Mouse (Mus musculus) kidney, postnatal 14 days (tissue): Measurements from ENCODE around the gene Cog3.

Experiments
- DNase-seq: peaks from one replicate; pipeline ENCODE4 v3.0.0; 2022; ENCODE audit warnings: mixed read lengths

Cog3 gene

GRCm38 (mm10) chr14:75758401-75758800, 4.1 kb upstream of the Cog3 start:
- DNase-seq = no peak

DNA sequence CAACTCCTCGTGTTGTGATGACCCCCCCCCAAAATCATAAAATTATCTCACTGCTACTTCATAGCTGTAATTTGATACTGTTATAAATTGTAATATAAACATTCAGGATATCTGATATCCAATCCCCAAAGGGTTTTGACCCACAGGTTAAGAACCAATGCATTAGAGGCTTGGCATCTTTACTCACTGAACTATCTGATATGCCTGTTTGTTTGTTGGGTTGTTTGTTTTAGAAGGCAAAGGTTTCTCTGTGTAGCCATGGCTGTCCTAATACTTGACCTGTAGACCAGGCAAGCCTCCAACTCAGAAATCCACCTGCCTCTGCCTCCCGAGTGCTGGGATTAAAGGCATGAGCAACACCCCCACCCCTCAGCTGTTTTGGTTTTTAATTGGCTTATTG, 3.5 kb upstream of the Cog3 start:
- no peak for DNase-seq

DNA sequence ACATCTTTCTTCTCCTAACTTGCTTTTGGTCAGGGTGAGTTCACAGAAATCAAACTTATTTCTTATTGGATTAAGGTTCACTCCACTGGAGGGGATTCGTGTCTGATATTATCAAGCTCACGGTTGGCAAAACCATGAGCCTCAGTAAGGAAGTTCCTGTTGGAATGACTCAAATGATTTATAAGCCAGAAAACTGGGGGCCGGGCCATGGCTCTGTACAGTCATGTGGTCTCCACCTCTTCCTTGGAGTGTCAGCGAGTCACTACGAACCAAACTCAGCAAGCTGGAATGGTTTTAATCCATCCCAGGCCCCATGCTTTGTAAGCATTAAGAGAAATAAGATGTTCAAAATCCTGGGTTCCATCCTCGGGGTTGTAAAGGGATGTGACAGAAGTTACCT, 2.7 kb upstream of the Cog3 start:
- no peak for DNase-seq

- no peak for DNase-seq
Measured at GRCm38 (mm10) chr14:75753206-75753605, 1.1 kb downstream of the Cog3 start.

- no peak for DNase-seq
Measured at GRCm38 (mm10) chr14:75751040-75751439, 3.3 kb downstream of the Cog3 start.

DNA sequence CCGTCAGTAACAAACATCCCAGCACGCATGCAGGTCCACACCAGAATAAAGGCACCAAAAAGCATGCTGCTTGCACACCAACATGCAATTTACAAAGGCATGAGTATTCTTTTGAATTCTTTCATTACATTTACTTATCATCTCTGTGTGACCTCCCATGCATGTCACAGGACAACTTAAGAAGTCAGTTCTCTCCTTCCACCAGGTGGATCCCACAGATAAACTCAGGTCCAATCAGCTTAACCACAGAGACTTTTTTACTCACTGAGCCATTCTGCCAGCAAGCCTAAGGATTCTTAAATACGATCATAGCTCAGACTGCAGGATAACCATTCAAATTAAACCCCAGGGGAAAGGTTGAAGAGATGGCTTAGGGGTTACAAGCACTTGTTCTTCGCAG, 5.2 kb downstream of the Cog3 start:
- DNase-seq = no peak

GRCm38 (mm10) chr14:75747960-75748359, 6.4 kb downstream of the Cog3 start:
- no peak for DNase-seq

GRCm38 (mm10) chr14:75741904-75742303, 12.4 kb downstream of the Cog3 start:
- no peak for DNase-seq

- DNase-seq = no peak
Measured at GRCm38 (mm10) chr14:75735597-75735996, 18.7 kb downstream of the Cog3 start.

DNA sequence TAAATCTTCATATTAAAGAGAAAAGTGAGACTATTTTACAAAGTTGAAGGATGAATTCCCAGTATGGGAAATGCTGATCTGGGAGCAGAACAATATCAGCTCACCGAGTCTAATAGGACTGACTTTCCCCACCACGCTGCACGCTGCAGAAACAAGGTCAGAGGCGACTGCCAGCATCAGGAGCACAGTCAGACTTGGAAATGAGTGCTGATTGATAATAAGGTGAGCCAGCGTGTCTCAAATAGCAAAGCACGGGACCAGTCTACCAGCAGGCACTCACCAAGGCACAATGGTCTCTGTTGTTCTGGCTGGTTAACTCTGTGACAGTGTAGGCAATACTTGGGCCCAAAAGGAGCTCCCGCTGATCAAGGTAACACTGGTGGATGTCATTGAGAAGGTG, 21.7 kb downstream of the Cog3 start:
- DNase-seq = no peak

- DNase-seq = no peak
Measured at GRCm38 (mm10) chr14:75731361-75731760, 23.0 kb downstream of the Cog3 start.

DNA sequence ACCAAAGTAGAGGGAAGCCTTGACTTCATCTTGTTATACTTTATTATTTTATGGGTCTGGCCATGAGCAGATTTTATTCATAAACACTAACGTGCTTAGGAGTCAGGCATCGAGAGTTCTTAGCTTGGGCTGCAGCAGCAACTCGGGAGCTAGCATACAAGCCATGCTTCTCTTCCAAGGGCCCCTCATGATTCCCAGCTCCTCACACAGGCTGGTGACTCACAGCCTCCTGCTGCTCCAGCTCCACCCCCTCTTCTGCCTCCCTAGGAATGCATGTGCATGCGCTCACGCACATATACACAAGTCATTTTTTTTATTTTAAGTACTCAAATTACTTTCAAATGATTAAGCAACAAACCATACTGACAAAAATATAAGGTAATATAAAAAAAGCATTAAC, 26.2 kb downstream of the Cog3 start:
- DNase-seq = no peak

DNA sequence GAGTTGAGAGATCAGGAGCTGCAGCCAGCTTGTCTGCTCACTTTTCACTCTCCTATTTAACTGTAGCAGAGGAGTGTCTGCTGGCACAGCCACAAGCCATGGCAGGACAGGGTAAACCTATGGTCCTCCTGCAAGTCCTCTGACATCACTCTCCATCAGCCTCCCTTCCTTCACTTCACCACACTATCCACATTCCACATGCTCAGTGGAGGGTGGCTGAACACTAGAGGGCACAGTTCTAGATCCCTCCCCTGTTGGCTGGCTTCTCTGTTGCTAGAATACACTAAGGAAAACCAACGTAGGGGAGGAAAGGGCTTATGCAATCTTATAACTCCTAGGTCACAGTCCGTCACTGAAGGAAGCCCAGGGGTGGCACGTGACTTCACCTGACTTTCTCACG, 27.3 kb downstream of the Cog3 start:
- peak; percentile 83 for DNase-seq

GRCm38 (mm10) chr14:75722816-75723215, 31.5 kb downstream of the Cog3 start:
- DNase-seq = no peak

- DNase-seq = peak; percentile 68
Measured at GRCm38 (mm10) chr14:75721977-75722563, 32.2 kb downstream of the Cog3 start.

DNA sequence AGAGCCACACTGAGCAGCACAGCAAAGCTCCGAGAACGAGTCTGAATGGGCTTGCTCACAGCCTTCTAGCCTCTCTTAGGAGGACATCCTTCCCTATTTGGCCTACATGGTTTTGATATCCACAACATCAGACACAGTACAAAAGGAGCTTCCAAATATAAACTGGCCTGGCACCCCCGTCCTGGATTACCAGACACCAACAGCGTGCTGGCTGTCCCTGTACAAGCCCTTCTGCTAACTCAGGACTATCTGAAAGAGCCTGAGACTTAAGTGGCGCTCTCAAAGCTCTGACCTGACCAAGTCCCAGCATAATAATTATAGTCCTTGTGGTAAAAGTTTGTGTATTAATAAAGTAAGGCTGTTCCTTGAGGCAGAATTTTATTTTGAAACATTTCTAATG, 34.2 kb downstream of the Cog3 start:
- no peak for DNase-seq

DNA sequence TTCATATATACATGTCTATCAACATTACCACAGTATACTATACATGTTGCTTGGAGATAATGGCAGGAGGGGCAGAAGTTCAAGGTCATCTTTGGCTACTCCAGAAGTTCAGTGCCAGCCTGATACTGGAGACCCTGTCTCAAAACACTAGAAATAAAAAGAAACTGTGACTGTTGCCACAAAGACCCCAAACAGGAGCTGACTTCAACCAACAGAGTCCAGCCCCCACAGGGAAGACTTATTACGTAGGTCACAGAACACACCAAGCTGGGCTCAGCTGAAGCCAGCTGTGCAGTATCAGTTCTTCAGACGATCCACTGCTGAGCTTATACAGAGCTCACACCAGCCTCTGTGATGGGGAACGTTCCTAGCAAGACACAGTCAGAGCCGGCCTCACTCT, 37.9 kb downstream of the Cog3 start:
- DNase-seq = no peak

DNA sequence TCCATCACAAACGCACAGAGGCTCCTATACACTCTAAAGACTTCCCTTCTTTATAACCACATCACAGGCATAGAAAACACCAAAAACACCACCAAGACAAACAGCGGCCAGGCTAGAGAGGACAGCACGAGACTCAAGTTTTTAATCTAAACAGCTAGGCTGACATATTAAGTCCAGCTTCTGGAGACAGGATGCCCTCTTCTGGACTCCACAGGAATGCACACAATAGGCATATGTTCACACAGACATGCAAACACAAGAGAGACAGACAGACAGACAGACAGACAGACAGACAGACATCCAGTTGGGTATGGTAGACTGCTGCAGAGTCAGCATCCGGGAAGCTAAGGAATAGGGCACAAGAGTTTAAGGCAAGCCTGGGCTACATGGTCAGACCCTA, 40.7 kb downstream of the Cog3 start:
- DNase-seq = no peak

DNA sequence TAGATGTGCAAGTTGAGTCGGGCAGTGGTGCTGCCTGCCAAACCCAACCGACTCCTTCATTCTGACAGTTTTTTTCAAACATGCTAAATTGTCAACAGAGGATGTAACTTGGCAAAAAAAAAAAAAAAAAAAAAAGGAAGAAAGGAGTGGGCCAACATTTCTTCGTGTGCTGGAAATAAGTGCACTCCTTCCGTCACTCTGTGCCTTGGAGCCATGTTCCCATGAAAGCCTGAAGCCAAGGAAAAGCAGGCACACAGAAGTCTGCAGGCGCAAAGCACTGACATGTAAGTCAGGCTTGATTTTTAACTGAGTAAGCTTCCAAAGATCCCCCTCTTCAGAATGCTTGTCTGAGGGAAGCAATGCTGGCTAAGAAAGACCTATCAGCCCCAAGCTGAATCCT, 41.6 kb downstream of the Cog3 start:
- no peak for DNase-seq

GRCm38 (mm10) chr14:75711731-75712130, 42.6 kb downstream of the Cog3 start:
- DNase-seq = no peak

DNA sequence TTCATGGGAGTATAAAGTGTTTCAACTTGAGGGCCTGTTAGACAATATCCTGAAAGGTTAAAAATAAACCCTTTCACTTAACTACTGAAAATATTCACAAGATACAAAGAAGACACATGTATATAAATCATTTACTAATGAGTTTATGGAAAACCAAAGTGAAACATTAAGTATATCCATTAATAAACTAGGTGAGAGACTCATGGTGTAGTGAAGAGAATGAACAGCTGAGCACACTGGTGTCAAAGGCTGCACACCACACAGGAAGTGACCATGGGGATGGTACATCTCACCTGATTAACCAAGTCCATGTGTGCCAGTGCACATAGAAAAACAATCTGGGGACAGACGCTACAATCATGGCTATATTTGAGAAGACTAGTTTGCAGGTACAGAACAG, 45.3 kb downstream of the Cog3 start:
- peak; percentile 34 for DNase-seq

GRCm38 (mm10) chr14:75707771-75708170, 46.5 kb downstream of the Cog3 start:
- no peak for DNase-seq

DNA sequence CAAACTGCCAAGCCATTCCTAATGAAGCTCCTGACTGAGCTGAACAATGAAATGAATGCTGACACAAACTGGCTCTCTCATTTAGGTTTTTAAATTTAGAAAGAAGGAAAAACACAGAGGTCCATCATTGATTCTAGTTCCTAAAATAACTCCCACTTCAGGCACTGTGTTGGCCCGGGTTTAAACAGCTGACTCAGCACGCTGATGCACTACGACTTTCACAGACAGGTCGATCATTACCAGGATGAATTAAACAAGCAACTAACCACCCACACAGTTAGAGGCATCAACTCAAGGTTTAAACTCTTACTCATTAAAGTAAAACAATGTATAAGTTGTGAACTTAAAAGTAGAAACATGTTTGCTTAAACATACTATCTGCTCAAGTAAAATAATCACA, 47.7 kb downstream of the Cog3 start:
- peak; percentile 43 for DNase-seq

- no peak for DNase-seq
Measured at GRCm38 (mm10) chr14:75697928-75698327, 56.4 kb downstream of the Cog3 start.

- no peak for DNase-seq
Measured at GRCm38 (mm10) chr14:75696096-75696495, 58.2 kb downstream of the Cog3 start.

GRCm38 (mm10) chr14:75690428-75690827, 63.9 kb downstream of the Cog3 start:
- no peak for DNase-seq
